Mouse (Mus musculus) yolk sac, embryonic 10.5 days (tissue): ENCODE measurements around the gene Reg3g.
"Not testable (repeated sequence)": the region's sequence is repeated elsewhere in the genome, so short reads cannot be mapped to it uniquely, and the experiment has no call there.

ENCODE experiments used
- DNase-seq: peaks from one replicate; pipeline ENCODE4 v3.0.0-alpha.2; 2017; ENCODE audit warnings: low spot score

Reg3g gene

DNA sequence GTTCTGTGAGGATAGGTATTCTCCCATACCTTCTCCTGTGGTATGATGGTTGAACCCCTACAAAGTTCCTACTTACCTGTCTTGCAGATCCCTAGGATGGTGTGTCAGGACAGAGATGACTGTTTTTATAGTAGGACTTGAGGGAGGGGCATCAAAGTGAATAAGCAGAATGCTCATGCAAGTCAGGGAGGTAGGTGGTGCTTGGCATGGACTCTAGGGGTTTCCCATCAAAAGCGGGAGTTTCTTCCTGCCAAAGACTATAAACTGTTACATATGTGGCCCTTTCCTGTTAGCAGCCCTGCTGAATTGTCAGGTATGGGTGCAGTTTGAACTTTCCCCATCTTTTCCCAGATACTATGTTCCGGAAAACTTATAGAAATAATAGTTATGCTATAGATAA is at the start of gene Reg3g:
TSS of gene Reg3g (minus strand) at position 101 of the 400 bp plus-strand sequence.
- DNase-seq, result no peak

DNA sequence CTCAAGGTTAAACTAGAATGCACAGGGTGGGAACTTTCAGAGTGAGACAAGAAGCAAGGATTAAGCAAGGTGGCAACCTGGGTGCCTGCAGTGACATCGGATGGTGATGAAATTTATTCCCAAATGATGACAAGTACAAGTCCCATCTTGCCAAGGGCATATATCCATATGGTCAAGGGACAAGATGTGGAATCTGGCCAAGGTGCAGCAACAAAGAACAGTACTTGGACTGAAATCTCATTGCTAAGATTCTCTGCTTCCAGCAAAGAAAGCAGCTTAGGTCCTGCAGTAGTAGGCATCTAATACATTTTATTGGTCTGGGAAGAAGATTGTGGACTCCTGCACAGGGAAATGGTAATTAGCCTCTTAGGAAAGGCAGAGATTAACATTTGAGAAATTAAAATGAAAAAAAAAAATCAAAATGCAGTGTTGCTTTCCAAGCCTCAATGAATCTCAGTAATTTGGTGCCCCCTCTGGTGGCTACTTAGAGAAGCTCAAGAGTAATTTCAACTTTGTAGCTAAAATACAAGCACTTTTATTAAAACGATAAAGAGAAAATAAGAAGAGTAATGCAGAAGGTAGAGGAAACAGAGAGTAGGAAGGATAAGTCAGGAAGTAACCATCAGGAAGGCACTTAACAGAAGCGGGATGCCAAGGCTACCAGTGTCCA is 47.2 kb upstream of the Reg3g start:
- no peak for DNase-seq

DNA sequence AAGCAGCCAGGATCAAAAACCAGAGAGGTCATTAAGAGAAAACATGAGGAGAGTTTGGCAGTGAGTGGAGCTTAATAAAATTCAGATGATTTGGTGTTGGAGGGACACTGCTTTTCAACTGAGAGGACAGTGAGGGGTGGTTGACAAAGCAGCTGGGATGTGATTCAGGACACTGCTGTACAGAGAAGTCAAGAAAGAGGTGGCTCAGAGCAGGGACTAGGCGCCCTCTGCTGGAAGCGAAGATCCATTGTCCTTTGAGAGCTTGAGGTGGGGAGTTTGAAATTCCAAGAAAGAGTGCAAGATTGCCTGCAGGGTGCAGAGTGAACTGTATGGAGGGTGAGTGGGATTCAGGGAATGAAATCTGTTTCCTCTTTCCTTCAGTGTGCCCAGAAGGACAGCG is 44.2 kb upstream of the Reg3g start:
- DNase-seq, result peak; percentile 11

DNA sequence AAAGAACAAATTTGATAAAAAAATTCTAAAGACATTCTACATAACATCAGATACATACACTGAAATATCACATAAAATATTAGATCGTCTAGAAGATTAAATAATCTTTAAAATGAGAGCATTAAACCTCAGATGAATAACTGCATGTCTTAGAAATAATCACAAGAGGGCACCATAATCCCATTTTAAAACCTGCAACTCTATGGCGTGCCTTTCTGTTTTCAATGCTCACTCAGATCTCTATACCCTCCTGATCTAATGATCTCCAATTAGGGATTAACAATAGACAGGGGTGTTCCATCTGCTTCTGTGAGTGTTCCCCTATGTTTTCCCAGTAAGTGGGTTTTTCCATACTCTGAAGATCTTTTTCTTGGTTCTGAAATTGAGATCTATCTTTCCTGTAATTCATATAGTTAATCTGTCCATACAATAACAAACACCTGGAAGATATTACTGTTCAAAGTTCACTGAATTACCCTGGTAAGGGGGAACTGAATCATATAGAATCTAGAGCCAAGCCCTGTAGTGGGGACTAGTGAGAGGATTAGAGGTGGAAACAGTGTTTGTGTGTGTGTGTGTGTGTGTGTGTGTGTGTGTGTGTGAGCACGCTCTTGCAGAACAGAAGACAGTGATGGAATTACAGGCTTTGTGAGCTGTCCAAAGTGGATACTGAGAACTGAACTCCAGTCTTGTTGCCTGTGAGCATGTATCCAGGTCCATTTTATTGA is 41.7 kb upstream of the Reg3g start:
- no peak for DNase-seq

DNA sequence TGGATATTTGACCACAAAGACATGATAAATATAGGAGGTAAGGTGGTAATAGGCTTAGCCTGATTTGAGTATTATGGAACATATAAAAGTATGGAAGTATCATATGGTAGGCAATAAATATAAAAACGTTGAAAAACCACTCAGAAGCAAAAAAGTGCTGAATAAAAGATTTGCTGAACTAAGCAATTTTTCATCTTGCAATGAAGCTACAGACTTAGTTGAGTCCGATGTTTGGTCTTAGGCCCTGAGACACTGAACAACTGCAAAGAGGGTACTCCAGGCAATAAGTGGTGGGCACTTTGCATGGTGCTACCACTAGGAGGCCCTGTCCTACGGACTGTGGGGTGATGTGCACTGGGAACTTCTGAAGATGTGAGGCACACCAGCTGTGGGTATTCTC is 37.1 kb upstream of the Reg3g start:
- no peak for DNase-seq

DNA sequence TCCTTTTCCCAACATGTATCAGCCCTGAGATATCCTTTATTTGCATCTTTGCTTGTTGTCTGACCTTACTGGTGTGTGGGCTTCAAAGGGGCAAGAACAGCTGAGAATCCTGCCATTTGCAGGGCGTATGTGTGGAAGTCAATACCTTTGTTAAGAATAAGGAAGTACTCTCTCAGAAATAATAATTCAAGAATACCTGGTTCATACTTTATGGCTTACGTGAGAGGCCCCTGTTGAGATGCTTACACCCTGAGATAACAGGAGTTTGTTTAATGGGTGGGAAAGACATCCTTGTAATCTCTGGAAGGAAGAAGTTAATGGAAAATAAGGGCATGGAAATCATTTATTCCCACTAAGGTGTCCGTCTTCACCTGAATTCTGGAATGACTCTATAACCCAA is 26.0 kb upstream of the Reg3g start:
- DNase-seq, result no peak

DNA sequence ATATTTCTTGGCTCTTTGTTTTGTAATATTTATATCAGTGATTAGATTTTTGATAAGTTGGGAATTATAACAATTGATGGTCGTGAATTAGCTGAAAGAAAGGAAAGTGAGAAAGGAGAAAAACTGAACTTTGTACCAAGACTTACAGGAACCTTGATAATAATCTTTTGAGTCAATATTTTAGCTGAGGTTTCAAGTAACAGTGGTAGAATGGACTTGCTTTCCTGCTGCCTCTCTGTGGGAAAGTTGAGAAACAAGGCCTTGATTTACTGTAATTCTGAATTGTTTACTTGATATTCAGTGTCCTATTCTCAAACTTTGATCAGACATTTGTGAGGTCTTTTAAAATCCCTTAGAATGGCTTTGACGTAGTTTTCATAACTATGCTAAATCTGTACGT is 615 bp upstream of the Reg3g start:
- DNase-seq, result no peak

DNA sequence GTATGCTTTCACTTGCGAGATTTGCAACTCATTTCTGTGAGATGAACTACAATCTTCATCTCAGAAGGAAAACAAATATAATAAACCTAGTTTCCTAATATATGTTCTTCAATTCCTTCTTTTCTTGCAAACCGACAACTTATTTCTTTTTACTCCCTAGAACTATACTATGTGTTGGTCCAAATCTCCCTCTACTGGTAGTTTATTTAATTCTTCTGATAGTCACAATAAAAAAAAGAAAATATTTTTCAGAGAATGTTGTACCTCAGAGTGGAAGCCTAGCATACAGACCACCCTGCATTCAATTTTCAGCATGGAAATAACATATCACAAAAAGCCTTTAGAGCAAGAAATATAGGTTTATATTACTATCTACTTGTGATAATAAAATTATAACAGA is 5.4 kb downstream of the Reg3g start:
- DNase-seq, result no peak

DNA sequence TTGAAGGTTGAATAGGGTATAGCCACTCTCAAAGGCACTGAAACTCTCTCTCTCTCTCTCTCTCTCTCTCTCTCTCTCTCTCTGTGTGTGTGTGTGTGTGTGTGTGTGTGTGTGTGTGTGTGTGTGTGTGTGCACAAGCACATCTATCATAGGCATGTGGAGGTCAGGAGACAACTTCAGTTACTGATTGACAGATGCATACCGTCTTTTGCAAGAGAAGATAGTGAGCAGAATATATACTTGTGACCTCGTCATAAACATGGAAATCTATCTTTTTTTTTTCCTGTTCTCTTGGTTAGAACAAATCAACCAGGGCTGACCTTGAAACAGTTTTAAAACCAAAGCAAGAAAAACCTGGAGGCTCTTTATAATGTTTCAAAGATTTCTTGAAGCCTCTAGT is 6.3 kb downstream of the Reg3g start:
- no peak for DNase-seq

DNA sequence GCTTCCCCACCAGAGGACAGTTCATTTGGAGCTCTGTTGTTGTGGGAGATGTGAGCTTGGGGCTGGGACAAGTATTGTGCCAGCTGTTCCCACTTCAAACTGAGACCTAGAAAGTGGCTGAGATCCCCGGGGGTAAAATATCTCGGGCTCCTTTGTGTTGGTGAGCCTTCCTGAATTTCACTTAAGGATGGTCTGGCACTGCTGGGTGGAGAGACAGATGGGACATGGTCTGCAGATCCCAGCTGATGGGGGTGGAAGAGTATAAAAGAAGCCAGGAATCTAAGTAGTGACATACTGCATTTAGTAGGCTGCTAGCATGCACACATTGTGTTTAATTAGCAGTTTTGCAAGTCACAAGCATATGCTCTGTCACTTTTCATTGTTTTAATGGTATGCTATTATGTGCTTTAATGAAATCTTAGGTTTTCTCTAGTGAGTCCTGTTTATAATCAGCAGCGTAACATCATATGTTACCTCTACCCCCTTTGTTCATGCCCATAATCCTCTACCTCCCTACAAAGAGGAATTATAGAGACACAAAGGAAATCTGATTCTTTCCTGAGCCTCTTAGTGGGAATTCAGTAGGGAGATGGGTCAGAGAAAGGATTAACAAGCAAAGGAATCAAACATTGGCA is 8.4 kb downstream of the Reg3g start:
- DNase-seq, result no peak

DNA sequence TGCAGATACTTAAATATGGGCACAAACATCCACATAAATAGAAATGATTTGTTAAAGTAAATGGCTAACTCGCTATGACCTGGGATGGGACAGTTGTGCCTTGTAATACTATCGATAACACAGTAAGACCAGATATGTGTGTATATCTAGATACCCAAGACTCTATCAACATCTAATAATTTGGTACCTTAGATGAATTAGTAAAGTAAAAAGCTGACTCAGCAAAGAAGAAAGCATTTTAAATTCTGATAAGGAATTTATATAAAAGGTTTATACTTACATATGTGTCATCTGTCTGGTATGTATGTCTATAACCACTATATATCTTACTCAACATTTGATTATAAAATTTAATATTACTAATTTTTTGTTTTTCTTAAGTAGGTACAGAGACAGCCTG is 15.9 kb downstream of the Reg3g start:
- DNase-seq, result no peak

DNA sequence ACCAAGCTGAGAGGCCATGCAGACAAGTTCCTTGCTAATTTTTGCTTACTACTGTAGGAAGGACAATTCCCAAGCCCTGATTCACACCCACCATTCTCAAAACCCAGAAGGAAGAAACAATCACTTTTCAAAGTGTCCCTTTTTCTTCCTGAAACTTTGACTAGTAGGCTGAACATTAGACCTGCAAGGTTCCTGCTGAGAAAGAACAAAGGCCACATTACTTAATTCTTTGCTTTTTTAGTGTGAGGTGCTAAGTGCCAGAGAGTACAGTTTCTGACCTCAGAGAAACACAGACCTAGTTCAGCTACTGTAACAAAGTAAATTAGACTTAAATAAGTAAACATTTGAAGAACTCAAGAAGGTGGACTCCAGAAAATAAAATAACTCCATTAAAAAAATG is 20.3 kb downstream of the Reg3g start:
- no peak for DNase-seq

DNA sequence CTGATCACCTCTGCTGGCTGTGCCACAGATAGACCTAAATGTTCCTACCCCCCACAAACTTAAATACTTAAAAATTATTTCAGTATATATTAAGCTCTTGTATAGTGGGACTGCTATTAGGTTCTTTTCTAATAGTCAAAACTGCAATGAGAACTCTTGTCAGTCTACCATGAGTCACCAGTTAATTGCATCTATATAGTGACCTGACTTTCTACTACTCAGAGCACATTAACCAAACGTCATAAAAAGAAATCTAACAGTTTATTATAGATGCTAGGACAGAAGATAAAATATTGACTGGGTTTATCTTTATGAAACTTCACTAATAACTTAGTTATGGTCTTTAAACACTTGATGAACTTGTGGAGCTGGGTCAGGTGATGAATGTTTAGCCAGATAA is 21.5 kb downstream of the Reg3g start:
- no peak for DNase-seq

DNA sequence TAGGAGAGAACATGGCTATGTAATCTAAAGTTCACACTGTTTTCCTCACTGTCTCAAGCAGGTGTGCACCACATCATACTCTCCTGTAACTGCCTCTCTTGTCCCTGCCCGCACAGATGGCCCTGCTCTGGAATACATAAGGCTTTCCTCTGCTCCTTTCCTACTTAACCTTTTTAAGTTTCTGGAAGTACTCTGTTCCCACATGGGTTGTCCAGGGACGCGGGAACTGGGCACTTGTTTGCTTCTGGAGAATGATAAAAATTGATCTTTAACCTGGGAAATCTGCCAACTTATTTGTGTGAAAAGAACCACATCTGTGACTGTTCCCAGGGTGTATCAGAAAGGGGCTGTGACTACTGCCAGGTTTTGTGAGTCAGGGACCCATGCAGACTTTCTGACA is 43.2 kb downstream of the Reg3g start:
- no peak for DNase-seq

DNA sequence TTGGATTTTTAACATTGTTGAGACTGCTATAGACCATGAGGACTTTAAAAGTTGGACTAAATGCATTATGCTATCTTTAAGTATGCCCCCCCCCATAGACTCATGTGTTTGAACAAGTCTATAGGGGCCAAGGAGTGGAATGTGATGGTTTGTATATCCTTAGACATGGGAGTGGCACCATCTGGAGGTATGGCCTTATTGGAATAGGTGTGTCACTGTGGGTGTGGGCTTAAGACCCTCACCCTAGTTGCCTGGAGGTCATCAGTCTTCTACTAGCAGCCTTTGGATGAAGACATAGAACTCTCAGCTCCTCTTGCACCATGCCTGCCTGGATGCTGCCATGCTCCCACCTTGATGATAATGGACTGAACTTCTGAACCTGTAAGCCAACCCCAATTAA is 46.3 kb downstream of the Reg3g start, which contains the start of gene Reg1:
TSS of gene Reg1 (plus strand) at position 301 of the 400 bp plus-strand sequence.
- DNase-seq, result not testable (repeated sequence)
